9 mouse cellular contexts compared by ENCODE assay signal in the genomic region with DNA sequence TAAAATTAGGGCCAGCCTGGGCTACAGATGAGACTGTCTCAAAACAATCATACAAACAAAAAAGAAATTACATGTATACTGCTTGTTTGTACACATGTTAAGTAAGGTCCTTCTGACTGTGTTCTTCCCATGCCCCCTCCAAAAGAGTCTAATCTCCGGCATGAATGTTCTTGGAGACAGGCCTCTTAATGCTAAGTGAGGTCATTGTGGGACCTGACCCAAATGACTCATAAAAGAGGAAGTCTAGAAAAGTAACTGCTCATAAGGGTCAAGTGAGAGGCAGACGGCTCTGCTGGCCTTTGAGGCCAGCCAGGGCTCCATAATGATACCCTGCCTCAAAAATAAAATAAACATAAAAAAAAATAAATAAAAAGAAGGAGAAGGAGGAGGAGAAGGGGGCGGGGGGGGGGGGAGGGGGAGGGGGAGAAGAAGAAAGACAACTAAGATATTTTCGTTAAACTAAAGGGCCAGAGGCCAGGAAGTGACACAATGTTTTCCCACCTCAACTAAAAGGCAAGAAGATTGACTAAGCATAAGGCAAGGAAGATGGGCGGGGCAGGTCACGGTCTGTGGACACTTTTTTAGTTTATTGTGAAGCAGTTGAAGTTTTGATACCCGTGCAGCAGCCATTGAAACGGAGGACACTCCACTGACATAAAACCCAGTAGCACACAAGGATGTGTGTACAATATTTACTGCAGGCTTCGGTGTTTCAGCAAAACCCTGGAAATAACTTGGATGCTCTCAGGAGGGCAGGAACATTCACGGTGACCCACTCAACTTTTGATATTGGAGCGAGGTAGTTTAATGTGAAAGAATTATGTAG. TPM values are rescaled to one million over a fixed set of nuclear protein-coding genes. Genes with fewer than 3 reads are reported as not detected.
DNase-seq lines count a peak whose midpoint lies in the region; ATAC-seq and TF ChIP-seq lines count a peak whose summit lies in the region.
"Had no signal": no experiment of that assay in that cellular context is flagged by ENCODE, and none has a peak within 500 bp of the region (broad histone marks: within the 10 kb centered on the region; RNA-seq: fewer than 3 reads in every experiment).

No protein-coding gene starts in this region.

- H3K9ac ChIP-seq in hindbrain, embryonic 13.5 days, result no peak overlapping the region
- H3K9ac ChIP-seq in hindbrain, embryonic 16.5 days (ENCODE audit: low read depth, low read length), result no peak overlapping the region
- peak overlapping the region; percentile 20 for H3K9ac ChIP-seq in heart, postnatal 0 days (replicated peaks; ENCODE audit: low read depth, low read length)
- H3K9ac ChIP-seq in lung, postnatal 0 days (replicated peaks; ENCODE audit: low read depth), result no peak overlapping the region

- 0 out of 2 replicates have a peak overlapping the region, but pooled peaks have one; percentile 48 for H3K27ac ChIP-seq in hindbrain, embryonic 13.5 days
- H3K27ac ChIP-seq in hindbrain, embryonic 16.5 days (ENCODE audit: low read depth, low read length), result no peak overlapping the region
- peak overlapping the region; percentile 90 for H3K27ac ChIP-seq in heart, postnatal 0 days (ENCODE audit: low read depth)
- peak overlapping the region; percentile 72 for H3K27ac ChIP-seq in lung, postnatal 0 days (ENCODE audit: low read length)

- no peaks in the 10 kb centered on the region for H3K9me3 ChIP-seq in hindbrain, embryonic 13.5 days
- no peaks in the 10 kb centered on the region for H3K9me3 ChIP-seq in hindbrain, embryonic 16.5 days (ENCODE audit: control insufficient read depth, low read length)
- no peaks in the 10 kb centered on the region for H3K9me3 ChIP-seq in heart, postnatal 0 days (replicated peaks; ENCODE audit: control insufficient read depth, low read length)
- H3K9me3 ChIP-seq in lung, postnatal 0 days (ENCODE audit: low read length), result no peaks in the 10 kb centered on the region

- H3K4me2 ChIP-seq in hindbrain, embryonic 13.5 days, result no peak overlapping the region
- no peak overlapping the region for H3K4me2 ChIP-seq in hindbrain, embryonic 16.5 days (ENCODE audit: low read length)
- peak overlapping the region; percentile 41 for H3K4me2 ChIP-seq in heart, postnatal 0 days (ENCODE audit: low read depth, low read length)
- H3K4me2 ChIP-seq in lung, postnatal 0 days (replicated peaks; ENCODE audit: low read depth, low read length), result no peak overlapping the region

- ATAC-seq in hindbrain, embryonic 13.5 days (ENCODE audit: low FRiP score), result no peak
- no peak for ATAC-seq in hindbrain, embryonic 16.5 days
- ATAC-seq in heart, postnatal 0 days (ENCODE audit: insufficient read depth, low read depth), result peak; percentile 48; the same call in 1 of the 2 replicates
- peak; percentile 70 for ATAC-seq in lung, postnatal 0 days
- no peak for ATAC-seq in frontal cortex, adult (ENCODE audit: low TSS enrichment)

- H3K4me1 ChIP-seq in hindbrain, embryonic 13.5 days (replicated peaks), result peaks cover 14% of the 10 kb centered on the region
- H3K4me1 ChIP-seq in hindbrain, embryonic 16.5 days (ENCODE audit: control insufficient read depth, insufficient read depth, low read depth, low read length), result peaks cover 7% of the 10 kb centered on the region
- peaks cover 18% of the 10 kb centered on the region for H3K4me1 ChIP-seq in heart, postnatal 0 days (ENCODE audit: control insufficient read depth, insufficient read depth)
- peaks cover 14% of the 10 kb centered on the region; the same call in 1 of the 2 replicates for H3K4me1 ChIP-seq in lung, postnatal 0 days (ENCODE audit: insufficient read depth, low read depth, low read length)

- no peaks in the 10 kb centered on the region for H3K27me3 ChIP-seq in hindbrain, embryonic 13.5 days
- H3K27me3 ChIP-seq in hindbrain, embryonic 16.5 days (replicated peaks; ENCODE audit: control insufficient read depth, insufficient read depth, low read length), result no peaks in the 10 kb centered on the region
- H3K27me3 ChIP-seq in heart, postnatal 0 days (ENCODE audit: control insufficient read depth, insufficient read depth, low read length), result no peaks in the 10 kb centered on the region
- no peaks in the 10 kb centered on the region for H3K27me3 ChIP-seq in lung, postnatal 0 days (replicated peaks; ENCODE audit: insufficient read depth, low read length)

- no peaks in the 10 kb centered on the region for H3K36me3 ChIP-seq in hindbrain, embryonic 13.5 days
- H3K36me3 ChIP-seq in hindbrain, embryonic 16.5 days (ENCODE audit: control insufficient read depth, insufficient read depth, low read length), result no peaks in the 10 kb centered on the region
- no peaks in the 10 kb centered on the region for H3K36me3 ChIP-seq in heart, postnatal 0 days (replicated peaks; ENCODE audit: control insufficient read depth, insufficient read depth, low read length)
- H3K36me3 ChIP-seq in lung, postnatal 0 days (ENCODE audit: insufficient read depth, low read length), result no peaks in the 10 kb centered on the region

- 54% methylated on average over 10 of the region's 11 CpGs for WGBS in hindbrain, embryonic 13.5 days
- 57% methylated on average over 10 of the region's 11 CpGs for WGBS in hindbrain, embryonic 16.5 days
- 37% methylated on average over 11 of the region's 11 CpGs for WGBS in heart, postnatal 0 days
- 38% methylated on average over 10 of the region's 11 CpGs for WGBS in lung, postnatal 0 days

- no peak for TF ChIP-seq EP300 in heart, postnatal 0 days (IDR thresholded peaks at IDR 0.05; ENCODE audit: low read depth)
- TF ChIP-seq EP300 in lung, postnatal 0 days (IDR thresholded peaks at IDR 0.05), result peak; percentile 66; the same call in 1 of the 2 replicates

- H3K4me3 ChIP-seq in hindbrain, embryonic 13.5 days, result no peak overlapping the region
- no peak overlapping the region for H3K4me3 ChIP-seq in hindbrain, embryonic 16.5 days (ENCODE audit: low read length)
- no peak overlapping the region for H3K4me3 ChIP-seq in heart, postnatal 0 days (ENCODE audit: low read depth, low read length)
- no peak overlapping the region for H3K4me3 ChIP-seq in lung, postnatal 0 days (ENCODE audit: low read depth, low read length)

- TF ChIP-seq CTCF in heart, postnatal 0 days (IDR thresholded peaks at IDR 0.05; ENCODE audit: low read depth), result no peak
- TF ChIP-seq CTCF in lung, postnatal 0 days (IDR thresholded peaks at IDR 0.05), result no peak

- DNase-seq in adipocyte (ENCODE audit: low spot score), result peak; percentile 76
- DNase-seq in heart, postnatal 0 days (ENCODE audit: low spot score), result peak; percentile 80
- DNase-seq in lung, postnatal 0 days (ENCODE audit: low spot score), result peak; percentile 93
- DNase-seq in thymus, postnatal 10 days (ENCODE audit: low spot score in 2 of 2), result no peak
- no peak for DNase-seq in thymus, postnatal 25 days

RNA-seq across cellular contexts. Expression of a gene that starts 6.6 kb away (rescaled TPM):
- 8.9 and 9.8 TPM in 2 replicates for polyA plus RNA-seq in hindbrain, embryonic 13.5 days (2015; fragmentation: Nextera tagmentation; extraction: Ambion mirVana)
- 7.4 and 8.0 TPM in 2 replicates for polyA plus RNA-seq in hindbrain, embryonic 16.5 days (2015; fragmentation: Nextera tagmentation; extraction: Ambion mirVana)
- total RNA-seq in heart, postnatal 0 days (2014; rRNA removed; ENCODE audit: low replicate concordance), result 8.7 and 9.4 TPM in 2 replicates
- 7.7 and 7.8 TPM in 2 replicates for polyA plus RNA-seq in heart, postnatal 0 days (2015; fragmentation: Nextera tagmentation; extraction: Ambion mirVana)
- 13.1 and 14.9 TPM in 2 replicates for polyA plus RNA-seq in lung, postnatal 0 days (2015; fragmentation: Nextera tagmentation; extraction: Ambion mirVana)

RNA-seq across cellular contexts. Expression of a gene that starts 31.4 kb away (rescaled TPM):
- polyA plus RNA-seq in hindbrain, embryonic 13.5 days (2015; fragmentation: Nextera tagmentation; extraction: Ambion mirVana), result not detected in 2 replicates
- polyA plus RNA-seq in hindbrain, embryonic 16.5 days (2015; fragmentation: Nextera tagmentation; extraction: Ambion mirVana), result not detected in 2 replicates
- total RNA-seq in heart, postnatal 0 days (2014; rRNA removed; ENCODE audit: low replicate concordance), result not detected in 2 replicates
- polyA plus RNA-seq in heart, postnatal 0 days (2015; fragmentation: Nextera tagmentation; extraction: Ambion mirVana), result not detected in 2 replicates
- polyA plus RNA-seq in lung, postnatal 0 days (2015; fragmentation: Nextera tagmentation; extraction: Ambion mirVana), result not detected in 2 replicates
- polyA plus RNA-seq: large intestine, adult 2 months had no signal

RNA-seq across cellular contexts. Expression of a gene that starts 35.6 kb away (rescaled TPM):
- 24.4 and 27.1 TPM in 2 replicates for polyA plus RNA-seq in hindbrain, embryonic 13.5 days (2015; fragmentation: Nextera tagmentation; extraction: Ambion mirVana)
- polyA plus RNA-seq in hindbrain, embryonic 16.5 days (2015; fragmentation: Nextera tagmentation; extraction: Ambion mirVana), result 25.9 and 27.3 TPM in 2 replicates
- total RNA-seq in heart, postnatal 0 days (2014; rRNA removed; ENCODE audit: low replicate concordance), result 12.8 and 18.5 TPM in 2 replicates
- 32.0 and 32.3 TPM in 2 replicates for polyA plus RNA-seq in heart, postnatal 0 days (2015; fragmentation: Nextera tagmentation; extraction: Ambion mirVana)
- polyA plus RNA-seq in lung, postnatal 0 days (2015; fragmentation: Nextera tagmentation; extraction: Ambion mirVana), result 36.2 and 36.5 TPM in 2 replicates

RNA-seq across cellular contexts. Expression of a gene that starts 56.5 kb away (rescaled TPM):
- 5.0 and 5.9 TPM in 2 replicates for polyA plus RNA-seq in hindbrain, embryonic 13.5 days (2015; fragmentation: Nextera tagmentation; extraction: Ambion mirVana)
- 4.7 and 5.0 TPM in 2 replicates for polyA plus RNA-seq in hindbrain, embryonic 16.5 days (2015; fragmentation: Nextera tagmentation; extraction: Ambion mirVana)
- 8.1 and 10.5 TPM in 2 replicates for total RNA-seq in heart, postnatal 0 days (2014; rRNA removed; ENCODE audit: low replicate concordance)
- 4.4 TPM in 2 replicates for polyA plus RNA-seq in heart, postnatal 0 days (2015; fragmentation: Nextera tagmentation; extraction: Ambion mirVana)
- polyA plus RNA-seq in lung, postnatal 0 days (2015; fragmentation: Nextera tagmentation; extraction: Ambion mirVana), result 4.1 and 6.0 TPM in 2 replicates

Comparison
In these comparisons a context has a peak if more than half of its experiments do, and no peak if none do; other contexts are left out.
1. ATAC-seq: peak in heart, postnatal 0 days (single experiment) and lung, postnatal 0 days (single experiment); none in hindbrain, embryonic 13.5 days (single experiment), hindbrain, embryonic 16.5 days (single experiment) and frontal cortex, adult (single experiment).
2. DNase-seq: peak in adipocyte (single experiment), heart, postnatal 0 days (single experiment) and lung, postnatal 0 days (single experiment); none in thymus, postnatal 10 days (0 of 2) and thymus, postnatal 25 days (single experiment).